Mouse (Mus musculus) embryonic fibroblast, embryonic 13.5 days (primary cell): ENCODE measurements at regions not wholly inside any gene's neighbourhood (a gene's known extent, or its start where the extent isn't known, plus 50 kb on each side); places are given as distances from the start of the nearest gene placed in this dataset.

Experiments
- CTCF ChIP-seq: IDR thresholded peaks from 2 replicates; pipeline ENCODE4 v1.5.1; 2011; ENCODE audit warnings: mild to moderate bottlenecking, control low read depth, low read length, moderate library complexity, borderline replicate concordance; ENCODE audit not compliant: insufficient read depth
- POLR2A ChIP-seq: IDR thresholded peaks from 2 replicates; pipeline ENCODE4 v1.6.1; 2011; ENCODE audit warnings: low read depth, mild to moderate bottlenecking, control low read depth, low read length, moderate library complexity

DNA sequence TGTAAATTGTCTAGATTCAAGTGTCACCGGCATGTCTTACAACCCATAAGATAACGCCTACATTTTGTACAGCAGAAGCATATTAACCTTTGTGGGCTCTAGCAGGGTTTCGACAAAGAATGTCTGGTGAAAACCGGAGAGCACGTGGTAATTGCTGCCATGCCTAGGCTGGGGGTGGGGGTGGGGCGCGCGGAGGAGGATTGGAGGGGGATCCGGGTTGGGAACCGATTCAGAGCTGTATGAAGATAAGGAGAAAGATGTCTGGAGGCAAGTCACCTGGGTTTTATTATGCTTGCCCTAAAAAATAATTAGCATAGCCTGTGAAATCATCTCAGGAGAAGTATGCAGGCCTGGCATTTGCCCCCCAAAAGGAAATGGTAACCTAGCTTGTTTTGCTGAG lies 331.2 kb downstream of the Gm45692 start:
- TF ChIP-seq CTCF (no peak), POLR2A (no peak)
